Comparison of ENCODE assay signal across 10 mouse cellular contexts in genomic region chr17:46086341-46086870, GRCm38 (mm10). TPM values are rescaled to one million over a fixed set of nuclear protein-coding genes. Genes with fewer than 3 reads are reported as not detected.
DNase-seq lines count a peak whose midpoint lies in the region; ATAC-seq and TF ChIP-seq lines count a peak whose summit lies in the region.
"Had no signal": no experiment of that assay in that cellular context is flagged by ENCODE, and none has a peak within 500 bp of the region (broad histone marks: within the 10 kb centered on the region; RNA-seq: fewer than 3 reads in every experiment).

No protein-coding gene starts in this region.

- no peak overlapping the region for H3K27ac ChIP-seq in kidney, embryonic 14.5 days (ENCODE audit: low read depth, low read length)
- H3K27ac ChIP-seq in CH12.LX (ENCODE audit: insufficient read depth, low read depth) = no peak overlapping the region
- peak overlapping the region; percentile 91 for H3K27ac ChIP-seq in limb, embryonic 12.5 days
- H3K27ac ChIP-seq: midbrain, embryonic 12.5 days had no signal

- H3K4me3 ChIP-seq in kidney, embryonic 14.5 days (ENCODE audit: low read length) = no peak overlapping the region
- no peak overlapping the region for H3K4me3 ChIP-seq in CH12.LX (replicated peaks in 1 of 3; ENCODE audit: low read depth in 2 of 3, low read length in 2 of 3, poor library complexity in 1 of 3)
- no peak overlapping the region for H3K4me3 ChIP-seq in limb, embryonic 12.5 days (replicated peaks)
- H3K4me3 ChIP-seq: midbrain, embryonic 12.5 days had no signal

- ATAC-seq in kidney, embryonic 14.5 days (ENCODE audit: low FRiP score, low TSS enrichment) = no peak
- ATAC-seq in limb, embryonic 12.5 days (ENCODE audit: insufficient number of reproducible peaks, insufficient read depth, low FRiP score, low TSS enrichment, low read depth) = peak; percentile 85

- DNase-seq in kidney, postnatal 14 days = peak; percentile 25
- peak; percentile 58 for DNase-seq in CH12.LX (ENCODE audit: extremely low read depth)
- DNase-seq in embryo, embryonic 10 days (ENCODE audit: low spot score) = peak; percentile 82
- DNase-seq in spleen, adult 18-20 months = no peak
- no peak for DNase-seq in right cerebral cortex, postnatal 4 days
- DNase-seq in cerebellum, adult 8-10 months = no peak
- DNase-seq: right cerebral cortex, postnatal 14 days had no signal

- peaks cover 25% of the 10 kb centered on the region for H3K4me1 ChIP-seq in kidney, embryonic 14.5 days (ENCODE audit: control insufficient read depth, insufficient read depth, low read length)
- peaks cover 10 to 13% of the 10 kb centered on the region in 2 experiments for H3K4me1 ChIP-seq in CH12.LX (ENCODE audit: control insufficient read depth in 1 of 2, insufficient read depth in 2 of 2)
- peaks cover 48% of the 10 kb centered on the region for H3K4me1 ChIP-seq in limb, embryonic 12.5 days (replicated peaks)

- no peak overlapping the region for H3K9ac ChIP-seq in kidney, embryonic 14.5 days (ENCODE audit: low read depth, low read length)
- H3K9ac ChIP-seq in CH12.LX (ENCODE audit: insufficient read depth, low read depth) = no peak overlapping the region
- H3K9ac ChIP-seq in limb, embryonic 12.5 days (replicated peaks) = no peak overlapping the region
- H3K9ac ChIP-seq: midbrain, embryonic 12.5 days had no signal

- TF ChIP-seq POLR2A in CH12.LX (IDR thresholded peaks at IDR 0.05; ENCODE audit: low read depth, low read length) = no peak

- in situ Hi-C loops in CH12.LX (cut with MboI; ENCODE audit: low pct_ligation_motif_present, low pct_unique_long_range_greater_than_20kb, low sequenced_read_pairs) = no loop called here

- TF ChIP-seq RAD21 in CH12.LX (IDR thresholded peaks at IDR 0.05; ENCODE audit: low read depth, low read length) = no peak; the same call in none of the 2 replicates

- H3K36me3 ChIP-seq in kidney, embryonic 14.5 days (ENCODE audit: control insufficient read depth, insufficient read depth, low read length) = no peaks in the 10 kb centered on the region
- H3K36me3 ChIP-seq in CH12.LX (replicated peaks in 1 of 2; ENCODE audit: control insufficient read depth in 1 of 2, insufficient read depth in 1 of 2, low read length in 1 of 2) = no peaks in the 10 kb centered on the region
- no peaks in the 10 kb centered on the region for H3K36me3 ChIP-seq in limb, embryonic 12.5 days
- H3K36me3 ChIP-seq: midbrain, embryonic 12.5 days had no signal

- dilution Hi-C loops in CH12.LX (cut with MboI; ENCODE audit: extremely low pct_ligation_motif_present, extremely low pct_unique_long_range_greater_than_20kb, low sequenced_read_pairs) = no loop called here

- peak; percentile 44; the same call in 1 of the 2 replicates for TF ChIP-seq EP300 in CH12.LX (IDR thresholded peaks at IDR 0.05; ENCODE audit: low read length)

- peak in 1 of 2 experiments; percentile 47; a peak in 2 of 4 replicates for TF ChIP-seq CTCF in CH12.LX (conservative IDR thresholded peaks at IDR 0.05 in 1 of 2, IDR thresholded peaks at IDR 0.05 in 1 of 2; ENCODE audit: low read depth in 2 of 2, low read length in 2 of 2)

- no peaks in the 10 kb centered on the region for H3K9me3 ChIP-seq in kidney, embryonic 14.5 days (ENCODE audit: control insufficient read depth, low read length)
- H3K9me3 ChIP-seq in CH12.LX (replicated peaks; ENCODE audit: low read length) = peaks cover 5% of the 10 kb centered on the region
- H3K9me3 ChIP-seq in limb, embryonic 12.5 days = no peaks in the 10 kb centered on the region
- H3K9me3 ChIP-seq: midbrain, embryonic 12.5 days had no signal

- H3K27me3 ChIP-seq in kidney, embryonic 14.5 days (ENCODE audit: control insufficient read depth, insufficient read depth, low read length) = no peaks in the 10 kb centered on the region
- H3K27me3 ChIP-seq in CH12.LX (replicated peaks) = peaks cover 78% of the 10 kb centered on the region
- H3K27me3 ChIP-seq in limb, embryonic 12.5 days = no peaks in the 10 kb centered on the region
- H3K27me3 ChIP-seq: midbrain, embryonic 12.5 days had no signal

- 41% methylated on average over 17 of the region's 17 CpGs for WGBS in kidney, embryonic 14.5 days
- 8% methylated on average over 17 of the region's 17 CpGs for WGBS in limb, embryonic 12.5 days

- no peak overlapping the region for H3K4me2 ChIP-seq in kidney, embryonic 14.5 days (replicated peaks; ENCODE audit: low read depth, low read length)
- H3K4me2 ChIP-seq in CH12.LX (ENCODE audit: insufficient read depth, low read depth, poor library complexity, severe bottlenecking) = no peak overlapping the region
- peak overlapping the region; percentile 26 for H3K4me2 ChIP-seq in limb, embryonic 12.5 days
- H3K4me2 ChIP-seq: midbrain, embryonic 12.5 days had no signal

- no peaks in the 10 kb centered on the region for H3K79me2 ChIP-seq in CH12.LX (replicated peaks; ENCODE audit: control insufficient read depth, extremely low read depth, insufficient read depth, poor library complexity, severe bottlenecking)

TF ChIP-seq in CH12.LX, 34 proteins besides CTCF, POLR2A, EP300 and RAD21:
- TF ChIP-seq MYC (IDR thresholded peaks at IDR 0.05; ENCODE audit: low read depth, low read length) (0 out of 2 replicates have a peak, but pooled peaks have one; percentile 31), TCF12 (IDR thresholded peaks at IDR 0.05; ENCODE audit: low read depth, low read length) (peak; percentile 84; the same call in 1 of the 2 replicates), UBTF (IDR thresholded peaks at IDR 0.05; ENCODE audit: low read depth, low read length) (no peak), ZMIZ1 (IDR thresholded peaks at IDR 0.05; ENCODE audit: low read depth, low read length) (no peak), MAX (IDR thresholded peaks at IDR 0.05; ENCODE audit: low read length) (peak; percentile 68), ELF1 (IDR thresholded peaks at IDR 0.05; ENCODE audit: low read depth, low read length) (peak; percentile 44; the same call in 1 of the 2 replicates), ETS1 (conservative IDR thresholded peaks at IDR 0.05; ENCODE audit: low read depth, low read length) (peak; percentile 60), JUN (IDR thresholded peaks at IDR 0.05; ENCODE audit: insufficient read depth, low read depth, low read length) (no peak), NRF1 (IDR thresholded peaks at IDR 0.05; ENCODE audit: low read depth, low read length) (no peak), MEF2A (IDR thresholded peaks at IDR 0.05; ENCODE audit: borderline replicate concordance, low read depth, low read length) (0 out of 2 replicates have a peak, but pooled peaks have one; percentile 11), IRF4 (IDR thresholded peaks at IDR 0.05; ENCODE audit: low read depth, low read length) (0 out of 2 replicates have a peak, but pooled peaks have one; percentile 9), BHLHE40 (IDR thresholded peaks at IDR 0.05; ENCODE audit: low read depth, low read length) (peak; percentile 69), RCOR1 (conservative IDR thresholded peaks at IDR 0.05; ENCODE audit: low read depth, low read length) (peak; percentile 17; the same call in 1 of the 2 replicates), ZKSCAN1 (IDR thresholded peaks at IDR 0.05; ENCODE audit: borderline replicate concordance, low read depth, low read length) (no peak), MAFK (IDR thresholded peaks at IDR 0.05; ENCODE audit: insufficient replicate concordance, low read length) (0 out of 2 replicates have a peak, but pooled peaks have one; percentile 41), TBP (conservative IDR thresholded peaks at IDR 0.05; ENCODE audit: low read depth, low read length) (no peak)
TF ChIP-seq in CH12.LX: peak in this region for 10.

RNA-seq across cellular contexts. Expression of gene Mrps18a, which starts 24.4 kb away (rescaled TPM):
- 149 and 164 TPM in 2 replicates for polyA plus RNA-seq in kidney, embryonic 14.5 days (2014; fragmentation: Nextera tagmentation; extraction: Ambion mirVana)
- total RNA-seq in CH12.LX (2012; rRNA removed) (126 and 151 TPM in 2 replicates), CH12.LX (2014; rRNA removed) (78.1 and 85.4 TPM in 2 replicates)
- polyA plus RNA-seq in CH12.LX (2012; ENCODE audit: insufficient read length, low read depth) = 127 and 137 TPM in 2 replicates
- 143 and 144 TPM in 2 replicates for polyA plus RNA-seq in limb, embryonic 12.5 days (2016; fragmentation: Nextera tagmentation; extraction: Ambion mirVana)

RNA-seq across cellular contexts. Expression of gene Vegfa, which starts 54.2 kb away (rescaled TPM):
- polyA plus RNA-seq in kidney, embryonic 14.5 days (2014; fragmentation: Nextera tagmentation; extraction: Ambion mirVana) = 8.2 and 10.1 TPM in 2 replicates
- total RNA-seq in CH12.LX (2012; rRNA removed) = 21.5 and 50.0 TPM in 2 replicates
- total RNA-seq in CH12.LX (2014; rRNA removed) = 15.5 and 17.2 TPM in 2 replicates
- 15.3 and 16.5 TPM in 2 replicates for polyA plus RNA-seq in CH12.LX (2012; ENCODE audit: insufficient read length, low read depth)
- 6.2 TPM in 2 replicates for polyA plus RNA-seq in limb, embryonic 12.5 days (2016; fragmentation: Nextera tagmentation; extraction: Ambion mirVana)

RNA-seq across cellular contexts. Expression of gene Rsph9, which starts 57.6 kb away (rescaled TPM):
- polyA plus RNA-seq in kidney, embryonic 14.5 days (2014; fragmentation: Nextera tagmentation; extraction: Ambion mirVana) = 14.4 and 14.8 TPM in 2 replicates
- total RNA-seq in CH12.LX (2012; rRNA removed) = 0.25 and 1.1 TPM in 2 replicates
- not detected in 2 replicates for total RNA-seq in CH12.LX (2014; rRNA removed)
- polyA plus RNA-seq in CH12.LX (2012; ENCODE audit: insufficient read length, low read depth) = 0.61 TPM in 1 of 2 replicates, not detected in the other
- polyA plus RNA-seq in limb, embryonic 12.5 days (2016; fragmentation: Nextera tagmentation; extraction: Ambion mirVana) = 9.5 and 12.7 TPM in 2 replicates

Comparison
In these comparisons a context has a peak if more than half of its experiments do, and no peak if none do; other contexts are left out.
1. DNase-seq: peak in kidney, postnatal 14 days (single experiment), CH12.LX (single experiment) and embryo, embryonic 10 days (single experiment); none in spleen, adult 18-20 months (0 of 2), right cerebral cortex, postnatal 4 days (single experiment) and cerebellum, adult 8-10 months (single experiment).